Mouse (Mus musculus) gastrocnemius, postnatal 36 days (tissue): ENCODE results near the gene Slc27a4. TPM values are rescaled to one million over a fixed set of nuclear protein-coding genes. Genes with fewer than 3 reads are reported as not detected.
"Not testable (repeated sequence)": the region's sequence is repeated elsewhere in the genome, so short reads cannot be mapped to it uniquely, and the experiment has no call there.

Experiments
- DNase-seq, 2 experiments: peaks; one replicate each; pipeline ENCODE4 v3.0.0; 2022
- intact Hi-C: fragments of 180-260 bp; cut with DNase I; formaldehyde crosslinking; loops from one replicate; pipeline ENCODE4 v1.15.1; 2025
- long read RNA-seq, 2 experiments: library from polyadenylated mRNA; stranded (forward); transcript quantifications; one replicate each; pipeline ENCODE4 v2.0.0; 2021
- total RNA-seq, 2 experiments: library from RNA; stranded (reverse); gene quantifications; 2 replicates each; pipeline ENCODE4 v1.2.3; 2021

Gene Slc27a4
- 1 to 10 TPM; 7.1 to 7.5 TPM for total RNA-seq
- long read RNA-seq, experiment 1, partial matches to known transcripts, result 2 of 2 reads
- long read RNA-seq, experiment 1, other reads (novel, unspliced or antisense), result 0 of 2 reads
- long read RNA-seq, experiment 2, full-length matches to known transcripts, result 2 of 4 reads
- long read RNA-seq, experiment 2, partial matches to known transcripts, result 2 of 4 reads
- long read RNA-seq, experiment 2, other reads (novel, unspliced or antisense), result 0 of 4 reads

GRCm38 (mm10) chr2:29802075-29802826 lies at the start of gene Slc27a4:
Slc27a4 (plus strand) TSS chr2:29802634.
- DNase-seq, result peak; percentile 89 to 95
- intact Hi-C loops, result loop anchor here (2.0 kb wide), 1 partner anchor 15 kb away; no protein-coding TSS in a partner anchor

GRCm38 (mm10) chr2:29755693-29756092 lies 46.7 kb upstream of the Slc27a4 start:
- intact Hi-C loops, result no loop called here
- DNase-seq, result no peak

- peak; percentile 46 to 50 for DNase-seq
- intact Hi-C loops, result loop anchor here (5.0 kb wide), 1 partner anchor 87 kb away; no protein-coding TSS in a partner anchor
Measured at GRCm38 (mm10) chr2:29764831-29765230, 37.6 kb upstream of the Slc27a4 start.

GRCm38 (mm10) chr2:29767976-29768709 lies 34.3 kb upstream of the Slc27a4 start:
- intact Hi-C loops, result loop anchor here (5.0 kb wide), 1 partner anchor 84 kb away; no protein-coding TSS in a partner anchor
- no peak for DNase-seq

GRCm38 (mm10) chr2:29768901-29769300 lies 33.5 kb upstream of the Slc27a4 start:
- intact Hi-C loops, result loop anchor here (5.0 kb wide), 1 partner anchor 83 kb away; no protein-coding TSS in a partner anchor
- DNase-seq, result no peak

GRCm38 (mm10) chr2:29770162-29770561 lies 32.3 kb upstream of the Slc27a4 start:
- DNase-seq, result no peak
- intact Hi-C loops, result no loop called here

GRCm38 (mm10) chr2:29771611-29772461 lies 30.6 kb upstream of the Slc27a4 start:
- intact Hi-C loops, result no loop called here
- no peak for DNase-seq

- intact Hi-C loops, result no loop called here
- DNase-seq, result no peak
Measured at GRCm38 (mm10) chr2:29773323-29773722, 29.1 kb upstream of the Slc27a4 start.

- DNase-seq, intact Hi-C loops: not testable (repeated sequence)
Measured at GRCm38 (mm10) chr2:29781256-29781655, 21.2 kb upstream of the Slc27a4 start.

- no peak for DNase-seq
- intact Hi-C loops, result no loop called here
Measured at GRCm38 (mm10) chr2:29784290-29784689, 18.1 kb upstream of the Slc27a4 start.

- intact Hi-C loops, result no loop called here
- DNase-seq, result peak; percentile 82 to 87
Measured at GRCm38 (mm10) chr2:29787104-29787917, 15.1 kb upstream of the Slc27a4 start, which contains the start of gene Coq4. Coq4 (plus strand) TSS chr2:29787493.

GRCm38 (mm10) chr2:29787937-29788681 lies 14.3 kb upstream of the Slc27a4 start, which contains the start of gene Trub2:
Trub2 (minus strand) TSS chr2:29788502.
- intact Hi-C loops, result no loop called here
- peak; percentile 68 to 74 for DNase-seq

- DNase-seq, result no peak
- intact Hi-C loops, result no loop called here
Measured at GRCm38 (mm10) chr2:29792772-29793487, 9.5 kb upstream of the Slc27a4 start.

- intact Hi-C loops, result loop anchor here (2.0 kb wide), 1 partner anchor 14 kb away; no protein-coding TSS in a partner anchor
- DNase-seq, result no peak
Measured at GRCm38 (mm10) chr2:29802827-29803201, 380 bp downstream of the Slc27a4 start.

GRCm38 (mm10) chr2:29803400-29803831 lies 982 bp downstream of the Slc27a4 start:
- intact Hi-C loops, result loop anchor here (2.0 kb wide), 1 partner anchor 13 kb away; no protein-coding TSS in a partner anchor
- no peak for DNase-seq

GRCm38 (mm10) chr2:29815678-29816371 lies 13.4 kb downstream of the Slc27a4 start:
- no peak for DNase-seq
- intact Hi-C loops, result loop anchor here (2.0 to 5.0 kb wide), 3 partner anchors 13 to 161 kb away; partner anchors contain the start of gene Slc27a4
